Mouse (Mus musculus) liver, adult 2 months (tissue): Measurements from ENCODE around the gene Prkag1.

Source experiments
- CTCF ChIP-seq: fragments of 200-500 bp; IDR thresholded peaks from 2 replicates; pipeline ENCODE4 v1.5.1; 2011; ENCODE audit warnings: low read depth, low read length, control low read depth
- POLR2A ChIP-seq: fragments of 200-500 bp; IDR thresholded peaks from 2 replicates; pipeline ENCODE4 v1.6.1; 2011; ENCODE audit warnings: low read length, control low read depth; ENCODE audit not compliant: insufficient read depth; ENCODE audit errors: extremely low read depth

DNA sequence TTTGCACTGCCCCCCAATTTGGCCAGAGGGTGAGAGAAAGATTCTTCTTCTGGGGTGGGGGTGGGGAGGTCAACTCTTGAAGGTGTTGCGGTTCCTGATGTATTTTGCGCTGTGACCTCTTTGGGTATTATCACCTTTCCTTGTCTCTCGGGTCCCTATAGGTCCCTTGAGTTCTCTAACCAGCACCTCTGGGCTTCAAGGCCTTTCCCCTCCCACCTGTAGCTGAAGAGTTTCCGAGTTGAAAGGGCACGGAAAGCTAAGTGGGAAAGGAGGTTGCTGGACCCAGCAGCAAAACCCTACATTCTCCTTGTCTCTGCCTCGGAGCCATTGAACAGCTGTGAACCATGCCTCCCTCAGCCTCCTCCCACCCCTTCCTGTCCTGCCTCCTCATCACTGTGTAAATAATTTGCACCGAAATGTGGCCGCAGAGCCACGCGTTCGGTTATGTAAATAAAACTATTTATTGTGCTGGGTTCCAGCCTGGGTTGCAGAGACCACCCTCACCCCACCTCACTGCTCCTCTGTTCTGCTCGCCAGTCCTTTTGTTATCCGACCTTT is 38.1 kb downstream of the Prkag1 start:
- TF ChIP-seq CTCF (no peak), POLR2A (no peak)
